Mouse (Mus musculus) left cerebral cortex, adult 8-10 months (tissue): ENCODE data around the gene Nfib. TPM values are rescaled to one million over a fixed set of nuclear protein-coding genes. Genes with fewer than 3 reads are reported as not detected.

Experiments
- DNase-seq, 2 experiments: peaks; one replicate each; pipeline ENCODE4 v3.0.0; 2022; ENCODE audit warnings: low spot score in 2 of 2
- total RNA-seq, 4 experiments: library from RNA; stranded (reverse); gene quantifications; 2 replicates each; pipeline ENCODE4 v1.2.4; 2022

Nfib gene
- total RNA-seq, 4 experiments from 2014 or later = 70.7 to 94.9 (median 78.3) TPM

DNA sequence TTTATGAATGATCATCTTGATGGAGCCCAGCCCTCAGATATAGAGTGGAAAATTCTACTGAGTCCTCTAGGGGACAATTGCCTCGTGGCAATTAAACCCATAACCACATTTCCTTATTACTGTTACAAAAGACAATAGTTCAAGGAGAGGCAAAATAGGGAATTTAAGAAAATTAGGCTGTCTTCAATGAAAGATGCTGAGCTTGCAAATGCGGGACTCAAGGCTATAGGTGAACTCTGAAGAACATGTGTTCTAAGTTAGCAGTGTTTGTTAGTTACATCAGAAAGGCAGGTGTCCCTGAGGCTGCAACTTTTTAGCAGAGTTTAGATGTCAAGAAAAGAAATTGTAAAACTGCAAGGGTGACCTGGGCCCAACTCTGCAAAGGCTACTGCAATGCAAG, 307.3 kb downstream of the Nfib start:
- DNase-seq = no peak

- no peak for DNase-seq
Observed at GRCm38 (mm10) chr4:82396805-82397204, 308.7 kb downstream of the Nfib start.

- no peak for DNase-seq
Observed at GRCm38 (mm10) chr4:82396003-82396402, 309.5 kb downstream of the Nfib start.

GRCm38 (mm10) chr4:82394346-82394745, 311.2 kb downstream of the Nfib start:
- no peak for DNase-seq

DNA sequence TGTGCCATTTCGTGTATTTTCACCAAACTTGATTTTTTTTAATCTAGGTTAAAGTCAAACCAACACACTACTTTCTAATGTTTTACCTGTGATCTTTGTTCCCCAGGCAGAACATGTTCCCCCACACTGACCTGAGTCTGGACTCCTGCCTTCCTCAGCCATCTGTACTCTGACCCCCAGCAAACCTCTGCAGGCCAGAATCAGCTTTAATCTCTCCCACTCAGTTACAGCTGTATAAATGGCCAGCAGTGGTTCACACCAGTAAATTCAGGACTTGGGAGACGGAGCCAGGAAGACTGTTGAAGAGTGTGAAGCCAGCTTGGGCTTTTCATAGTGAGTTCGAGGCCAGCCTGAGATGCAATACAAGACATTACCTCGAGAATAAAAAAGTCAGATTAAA, 312.5 kb downstream of the Nfib start:
- no peak for DNase-seq

GRCm38 (mm10) chr4:82392496-82392895, 313.1 kb downstream of the Nfib start:
- no peak for DNase-seq

GRCm38 (mm10) chr4:82391726-82392472, 313.7 kb downstream of the Nfib start:
- no peak for DNase-seq

DNA sequence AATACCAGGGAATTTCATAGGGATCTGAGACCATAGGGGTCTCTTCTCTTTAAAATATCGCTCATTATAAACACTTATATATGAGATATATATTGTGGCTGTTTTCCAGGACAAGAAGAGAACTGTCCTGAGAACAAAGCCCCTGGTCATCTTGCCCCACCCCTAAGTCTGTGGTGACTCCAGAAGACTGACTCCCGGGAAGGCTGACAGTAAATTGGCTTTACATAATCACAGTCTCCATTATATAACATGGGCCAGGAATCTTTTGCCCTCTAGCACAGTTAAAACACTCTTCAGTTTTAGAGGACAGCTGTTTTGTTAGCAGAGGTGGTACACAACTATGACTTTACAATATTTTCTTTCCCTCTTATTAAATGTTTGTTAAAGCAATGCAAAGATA, 315.0 kb downstream of the Nfib start:
- DNase-seq = no peak

DNA sequence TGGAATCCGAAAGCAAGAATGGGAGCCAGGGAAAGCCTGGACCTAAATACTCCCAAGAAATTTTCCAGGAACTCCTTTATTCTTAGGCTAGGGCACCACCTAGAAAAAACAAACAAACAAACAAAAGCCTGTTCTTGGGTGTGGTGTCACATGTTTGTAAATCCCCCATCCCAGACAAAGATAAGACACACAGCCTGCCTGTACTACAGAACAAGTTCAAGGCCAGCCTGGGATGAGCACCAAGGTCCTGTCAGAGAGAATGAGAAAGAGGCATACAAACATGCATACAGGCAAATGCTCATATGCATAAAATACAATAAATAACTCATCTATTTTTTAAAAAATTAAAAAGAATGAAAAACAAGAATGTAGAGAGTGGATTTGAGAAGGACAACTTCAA, 315.7 kb downstream of the Nfib start:
- no peak for DNase-seq

DNA sequence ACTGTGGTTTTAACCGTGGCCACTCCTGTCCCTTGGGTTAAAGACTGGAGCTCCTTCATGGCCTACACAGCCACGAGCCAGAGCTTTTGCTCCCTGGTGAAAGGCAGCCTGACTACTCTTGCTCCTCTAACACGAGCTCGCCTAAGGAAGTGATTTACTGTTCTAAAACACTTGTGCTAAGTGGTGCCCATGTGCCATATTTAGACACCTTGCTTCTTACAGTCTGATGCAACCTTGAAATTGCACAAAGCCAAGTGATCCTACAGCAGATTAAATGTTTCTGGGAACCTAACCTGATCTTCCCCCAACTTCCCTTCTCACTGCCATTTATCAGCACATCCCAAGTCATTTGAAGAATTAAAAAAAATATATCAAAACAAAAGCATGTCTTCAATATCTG, 317.9 kb downstream of the Nfib start:
- DNase-seq = no peak

- no peak for DNase-seq
Observed at GRCm38 (mm10) chr4:82386222-82386993, 319.1 kb downstream of the Nfib start.

DNA sequence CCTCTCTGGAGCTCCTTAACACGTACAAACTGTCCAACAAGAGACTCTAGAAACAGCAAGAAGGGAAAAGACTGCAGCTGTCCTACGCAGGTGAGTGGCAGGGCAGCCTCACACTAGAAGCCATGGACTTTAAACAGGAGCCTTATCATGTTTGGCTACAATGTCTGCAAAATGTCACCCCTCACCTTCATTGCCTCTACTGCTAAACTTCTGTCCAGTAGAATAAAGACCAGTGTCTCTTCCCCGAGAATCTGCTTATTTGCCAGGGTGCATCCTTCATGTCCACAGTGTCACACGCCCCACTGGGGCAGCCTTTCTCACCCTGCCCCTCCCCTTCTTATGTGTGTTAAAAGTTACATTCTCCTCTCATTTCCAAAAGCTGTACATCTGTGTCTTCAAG, 319.9 kb downstream of the Nfib start:
- no peak for DNase-seq

GRCm38 (mm10) chr4:82383991-82384731, 321.4 kb downstream of the Nfib start:
- DNase-seq = no peak

DNA sequence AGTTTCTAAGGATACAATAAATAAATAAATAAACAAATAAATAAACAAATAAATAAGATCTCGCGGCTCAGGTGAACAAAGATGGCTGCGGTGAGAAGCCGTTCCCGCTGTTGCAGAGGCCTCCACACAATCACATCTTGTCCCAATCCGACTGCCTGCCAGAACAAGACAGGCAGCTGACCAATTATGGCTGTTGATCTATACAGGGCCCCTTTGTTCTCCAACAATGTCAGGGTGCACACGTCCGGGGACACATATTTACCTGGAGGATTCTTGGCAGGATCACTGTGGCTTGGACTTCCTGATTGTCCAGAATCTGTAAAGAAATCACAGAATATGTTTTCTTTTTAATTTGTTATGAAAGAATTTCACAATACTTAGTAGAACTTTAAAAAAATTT, 322.2 kb downstream of the Nfib start:
- DNase-seq = no peak

GRCm38 (mm10) chr4:82381786-82382185, 323.8 kb downstream of the Nfib start:
- DNase-seq = no peak

- no peak for DNase-seq
Observed at GRCm38 (mm10) chr4:82380578-82380977, 325.0 kb downstream of the Nfib start.

DNA sequence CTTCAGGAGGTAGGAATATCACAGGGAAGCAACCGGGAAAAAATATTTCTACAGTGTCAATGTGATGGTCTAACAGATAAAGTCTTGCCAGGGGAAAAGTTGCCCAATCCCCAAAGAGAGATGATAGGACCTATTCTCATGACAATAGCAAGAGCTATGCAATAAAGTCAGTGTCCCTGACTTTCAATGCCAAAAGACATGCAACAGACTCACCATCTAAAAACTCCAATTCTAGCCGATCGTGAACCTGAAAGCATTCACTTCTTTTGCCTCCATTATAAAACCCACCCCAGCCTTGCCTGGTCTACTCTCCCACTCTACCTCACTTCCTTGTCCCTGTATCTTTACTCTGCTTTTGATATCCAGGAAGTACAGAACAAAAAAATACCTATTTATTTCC, 327.5 kb downstream of the Nfib start:
- DNase-seq = no peak

DNA sequence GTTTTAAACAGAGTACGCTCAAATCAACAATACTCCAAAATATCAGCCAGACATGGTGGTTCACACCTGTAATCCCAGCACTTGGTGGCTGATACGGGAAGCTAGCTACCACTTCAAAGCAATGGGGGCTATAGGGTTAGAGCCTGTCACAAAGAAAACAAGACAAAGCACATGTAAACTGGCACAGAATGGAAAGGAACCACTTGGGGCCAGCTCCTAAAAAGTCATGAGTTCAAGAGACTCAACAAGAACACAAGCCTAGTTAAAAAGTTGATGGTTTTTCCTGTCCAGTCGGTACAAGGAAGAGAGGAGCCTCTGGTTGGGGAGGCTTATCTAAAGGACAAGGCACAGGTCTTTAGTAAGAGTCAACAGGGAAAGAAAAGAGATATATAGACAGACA, 327.9 kb downstream of the Nfib start:
- DNase-seq = no peak

DNA sequence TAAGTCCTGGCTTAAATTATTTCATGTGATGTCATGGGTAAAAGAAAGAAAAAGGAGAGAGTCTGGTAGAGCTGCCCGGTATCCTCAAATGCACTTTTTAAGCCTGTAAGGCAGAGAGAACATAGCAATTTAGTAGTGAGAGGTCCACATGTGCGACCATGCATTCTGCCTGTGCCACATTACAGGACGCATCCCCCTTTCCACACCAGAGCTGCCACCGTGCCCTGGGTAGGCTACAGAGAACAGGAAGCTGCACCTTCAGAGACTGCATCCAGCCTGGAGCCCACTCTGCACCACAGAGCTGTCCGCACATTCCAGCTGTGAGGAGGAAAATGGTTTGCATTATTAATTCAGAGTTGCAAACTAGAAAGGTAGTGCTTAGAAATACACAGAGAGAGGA, 331.0 kb downstream of the Nfib start:
- DNase-seq = no peak

DNA sequence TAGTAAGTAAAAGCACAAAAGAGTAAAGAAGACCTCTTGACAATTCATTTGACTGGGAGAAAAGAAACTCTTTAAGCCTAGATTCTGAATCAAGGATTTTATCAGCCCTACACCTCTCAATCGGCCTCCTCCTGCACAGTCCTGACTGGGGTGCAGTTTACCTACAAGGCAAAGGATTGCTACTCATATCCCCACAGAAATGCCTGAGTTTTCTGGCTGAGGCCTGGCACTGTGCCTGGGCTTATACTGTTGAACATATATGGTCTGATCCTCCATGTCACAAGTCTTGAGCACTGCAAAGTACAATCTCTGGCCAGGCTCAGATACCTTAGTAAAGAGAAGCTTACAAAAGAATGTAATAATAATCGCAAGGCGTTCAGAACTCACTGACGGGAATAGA, 333.3 kb downstream of the Nfib start:
- DNase-seq = no peak

GRCm38 (mm10) chr4:82371471-82371870, 334.1 kb downstream of the Nfib start:
- DNase-seq = no peak
